Mouse (Mus musculus) lung, postnatal 0 days (tissue): Measurements from ENCODE around the gene Impdh1. TPM values are rescaled to one million over a fixed set of nuclear protein-coding genes. Genes with fewer than 3 reads are reported as not detected.

Experiments
- ATAC-seq: fragments of 200-750 bp; cut with Nextera tagmentation; 2 replicates; pipeline ENCODE4 v1.8.0; 2017; ENCODE audit warnings: moderate library complexity
- DNase-seq: peaks from one replicate; pipeline ENCODE4 v3.0.0-alpha.2; 2016; ENCODE audit warnings: low spot score
- H3K27ac ChIP-seq: fragments of 300-500 bp; sonication (generic); 2 replicates; pipeline ENCODE4 v1.5.1; 2014; ENCODE audit warnings: antibody characterized with exemption, mild to moderate bottlenecking, low read length, mixed read lengths
- H3K27me3 ChIP-seq: fragments of 300-500 bp; sonication (generic); replicated peaks from 2 replicates; pipeline ENCODE4 v1.6.1; 2014; ENCODE audit warnings: low read length, mixed read lengths; ENCODE audit not compliant: insufficient read depth
- H3K36me3 ChIP-seq: fragments of 300-500 bp; sonication (generic); 2 replicates; pipeline ENCODE4 v1.6.1; 2014; ENCODE audit warnings: low read length, mixed read lengths; ENCODE audit not compliant: insufficient read depth
- H3K4me1 ChIP-seq: fragments of 300-500 bp; sonication (generic); 2 replicates; pipeline ENCODE4 v1.6.1; 2014; ENCODE audit warnings: antibody characterized with exemption, low read depth, low read length, mixed read lengths; ENCODE audit not compliant: insufficient read depth
- H3K4me2 ChIP-seq: fragments of 300-500 bp; sonication (generic); replicated peaks from 2 replicates; pipeline ENCODE4 v1.6.1; 2014; ENCODE audit warnings: low read depth, mild to moderate bottlenecking, low read length, moderate library complexity, mixed read lengths
- H3K4me3 ChIP-seq: fragments of 300-500 bp; sonication (generic); 2 replicates; pipeline ENCODE4 v1.5.1; 2014; ENCODE audit warnings: low read depth, low read length
- H3K9ac ChIP-seq: fragments of 300-500 bp; sonication (generic); replicated peaks from 2 replicates; pipeline ENCODE4 v1.6.1; 2014; ENCODE audit warnings: low read depth, mild to moderate bottlenecking
- H3K9me3 ChIP-seq: fragments of 300-500 bp; sonication (generic); 2 replicates; pipeline ENCODE4 v1.6.1; 2016; ENCODE audit warnings: low read length, mixed read lengths
- CTCF ChIP-seq: IDR thresholded peaks from 2 replicates; pipeline ENCODE4 v1.5.1; 2016; ENCODE audit warnings: antibody characterized with exemption, mild to moderate bottlenecking
- EP300 ChIP-seq: IDR thresholded peaks from 2 replicates; pipeline ENCODE4 v1.6.1; 2016; ENCODE audit warnings: antibody characterized with exemption, mild to moderate bottlenecking, control low read depth
- WGBS: fragments of 180-500 bp; shearing (Covaris S2); extraction: QIAGEN DNeasy Blood & Tissue Kit; methylation state at CpG from one replicate; pipeline ENCODE4 v1.1.7; 2014; 5-methylcytosine and 5-hydroxymethylcytosine counted together
- polyA plus RNA-seq: library from polyadenylated mRNA; unstranded; fragments of >200 nt; fragmentation: Nextera tagmentation; extraction: Ambion mirVana; gene quantifications from 2 replicates; pipeline ENCODE4 v1.2.1, GENCODE M21; 2015

Gene Impdh1
- polyA plus RNA-seq, 1 experiment from 2014 or later: 93.8 TPM

DNA sequence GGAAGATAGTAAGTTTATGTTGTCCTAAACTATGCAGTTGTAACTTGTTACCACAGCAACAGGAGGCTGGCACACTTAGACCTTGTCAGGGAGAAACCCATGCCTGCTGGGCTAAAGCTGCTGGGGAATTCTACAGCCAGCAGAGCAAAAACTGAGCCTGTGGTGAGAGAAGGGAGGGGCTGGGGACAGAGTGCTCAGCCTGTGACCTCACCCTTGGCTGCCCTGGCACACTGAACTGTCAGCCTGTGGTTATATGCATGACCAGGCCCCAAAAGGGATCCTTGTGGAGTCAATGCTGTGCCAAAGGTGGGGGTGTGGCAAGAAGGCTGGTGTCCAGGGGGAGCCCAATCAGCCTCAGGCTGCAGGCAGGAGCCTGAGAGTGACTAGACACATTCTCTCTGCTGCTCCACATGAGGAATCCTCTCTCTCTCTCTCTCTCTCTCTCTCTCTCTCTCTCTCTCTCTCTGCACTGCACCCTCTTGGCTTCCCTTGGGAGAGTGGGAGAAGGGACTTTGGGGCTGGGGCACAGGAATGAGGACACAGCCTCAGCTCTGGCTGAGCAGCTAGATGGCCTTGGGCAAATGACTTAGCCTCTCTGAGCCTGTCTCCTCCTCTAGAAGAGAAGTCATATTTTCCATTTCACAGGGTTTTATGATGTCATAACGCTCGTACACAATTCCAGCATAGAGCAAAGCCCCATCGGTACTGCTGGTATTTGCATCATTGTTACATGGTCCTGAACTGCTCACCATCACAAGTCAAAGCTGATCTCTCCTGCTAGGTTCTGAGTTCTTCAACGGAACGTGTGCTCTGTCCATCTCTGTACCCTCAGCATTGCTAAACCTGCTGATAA, 20.1 kb downstream of the Impdh1 start:
- H3K9ac ChIP-seq: no peak overlapping the region
- DNase-seq (no peak), ATAC-seq (peak; percentile 11; the same call in 1 of the 2 replicates)
- TF ChIP-seq CTCF: no peak
- TF ChIP-seq EP300: no peak
- H3K36me3 ChIP-seq: no peaks in the 10 kb centered on the region
- no peak overlapping the region for H3K27ac ChIP-seq
- H3K4me3 ChIP-seq: no peak overlapping the region
- 0 out of 2 replicates have a peak, but pooled peaks cover 3% of the 10 kb centered on the region for H3K4me1 ChIP-seq
- 72% methylated on average over 5 of the region's 5 CpGs for WGBS
- no peak overlapping the region for H3K4me2 ChIP-seq
- H3K27me3 ChIP-seq: no peaks in the 10 kb centered on the region
- H3K9me3 ChIP-seq: no peaks in the 10 kb centered on the region

DNA sequence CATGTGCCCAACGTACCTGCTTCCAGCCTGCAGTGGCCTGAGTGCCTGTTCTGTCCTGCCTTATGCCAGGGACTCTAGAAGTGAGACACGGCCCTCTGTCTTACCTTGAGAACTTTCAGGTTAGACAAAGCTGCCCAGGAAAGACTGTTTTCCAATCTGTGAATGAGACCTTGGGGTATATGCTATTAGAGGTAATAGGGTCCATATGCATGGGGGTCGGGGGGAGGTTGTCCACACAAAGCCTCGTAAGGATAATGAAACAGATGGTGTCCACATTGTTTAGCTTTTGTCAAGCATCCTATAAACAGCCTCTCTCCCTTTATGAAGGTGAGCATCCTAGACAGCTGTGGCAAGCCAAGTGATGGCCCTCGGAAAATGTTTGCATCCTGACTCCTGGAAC, 21.0 kb downstream of the Impdh1 start:
- H3K9me3 ChIP-seq: no peaks in the 10 kb centered on the region
- H3K4me3 ChIP-seq: no peak overlapping the region
- H3K4me2 ChIP-seq: no peak overlapping the region
- 0 out of 2 replicates have a peak, but pooled peaks cover 3% of the 10 kb centered on the region for H3K4me1 ChIP-seq
- no peak overlapping the region for H3K9ac ChIP-seq
- no peak overlapping the region for H3K27ac ChIP-seq
- TF ChIP-seq CTCF: no peak
- TF ChIP-seq EP300: no peak
- no peaks in the 10 kb centered on the region for H3K27me3 ChIP-seq
- H3K36me3 ChIP-seq: no peaks in the 10 kb centered on the region
- DNase-seq: no peak
- no peak for ATAC-seq
- WGBS: 78% methylated on average over 5 of the region's 5 CpGs

DNA sequence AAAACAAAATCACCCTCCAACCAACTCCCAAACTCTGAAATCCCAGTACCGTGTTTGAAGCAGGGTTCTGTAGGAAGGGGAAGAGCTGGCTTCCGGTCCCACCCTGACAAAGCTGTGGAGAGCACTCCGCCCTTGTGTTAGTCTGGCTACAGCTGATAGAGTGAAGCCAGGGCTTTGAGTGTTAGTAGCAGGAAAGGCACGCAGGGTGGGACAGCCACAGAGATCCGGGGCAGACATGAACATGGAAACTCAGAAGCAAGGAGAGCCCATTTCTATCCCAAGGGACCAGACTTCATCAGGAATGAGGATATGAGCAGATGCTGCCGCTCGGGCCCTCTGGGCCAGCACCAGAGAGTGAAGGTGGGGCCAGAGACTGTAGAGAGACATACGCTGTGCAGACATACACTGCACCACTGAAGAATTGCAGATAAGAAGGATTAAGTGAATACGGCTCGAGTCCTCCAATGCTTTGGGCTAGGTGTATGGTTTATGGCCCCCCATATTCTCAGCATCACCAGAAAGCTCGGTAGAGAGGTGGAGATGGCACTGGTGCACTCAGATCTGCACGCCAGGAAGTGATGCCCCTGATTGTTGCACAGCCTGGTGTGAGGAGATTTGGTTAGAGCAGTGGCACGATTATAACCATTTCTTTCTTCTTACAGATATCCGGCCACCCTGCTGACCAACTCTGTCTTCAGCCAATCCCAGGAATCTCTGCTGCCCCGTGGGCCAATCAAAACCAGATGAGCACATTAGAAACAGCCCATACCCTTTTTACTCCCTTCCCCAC, 22.0 kb downstream of the Impdh1 start:
- no peak overlapping the region for H3K4me3 ChIP-seq
- no peaks in the 10 kb centered on the region for H3K27me3 ChIP-seq
- 57% methylated on average over 15 of the region's 15 CpGs for WGBS
- H3K4me2 ChIP-seq: no peak overlapping the region
- ATAC-seq: peak; percentile 81
- H3K4me1 ChIP-seq: 0 out of 2 replicates have a peak, but pooled peaks cover 3% of the 10 kb centered on the region
- TF ChIP-seq CTCF (no peak), EP300 (peak; percentile 84)
- no peaks in the 10 kb centered on the region for H3K36me3 ChIP-seq
- H3K9ac ChIP-seq: no peak overlapping the region
- DNase-seq: peak; percentile 50
- H3K27ac ChIP-seq: peak overlapping the region; percentile 64
- no peaks in the 10 kb centered on the region for H3K9me3 ChIP-seq

DNA sequence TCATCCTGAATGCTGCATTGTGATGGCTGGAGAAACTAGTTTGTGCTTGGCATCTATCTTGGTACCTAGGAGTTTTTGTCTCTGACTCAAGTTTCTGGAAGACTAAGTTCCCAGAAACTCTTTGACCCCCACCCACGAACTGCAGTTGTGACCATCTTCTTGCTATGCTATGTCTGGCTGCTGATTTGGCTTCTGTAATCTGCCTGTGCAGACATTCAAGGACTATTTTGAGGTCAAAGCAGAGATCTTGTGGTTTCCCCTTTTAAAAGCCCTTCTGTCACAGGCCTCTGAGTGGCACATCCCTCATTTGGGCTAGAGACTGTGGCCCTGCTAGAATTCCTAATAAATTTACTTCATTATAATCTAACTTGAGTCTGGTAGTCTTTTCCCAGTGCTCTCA, 28.2 kb downstream of the Impdh1 start:
- ATAC-seq: no peak
- no peak overlapping the region for H3K9ac ChIP-seq
- no peaks in the 10 kb centered on the region for H3K4me1 ChIP-seq
- no peak overlapping the region for H3K4me2 ChIP-seq
- no peaks in the 10 kb centered on the region for H3K27me3 ChIP-seq
- DNase-seq: no peak
- WGBS: 52% methylated on average over 1 of the region's 1 CpGs
- no peaks in the 10 kb centered on the region for H3K9me3 ChIP-seq
- H3K4me3 ChIP-seq: no peak overlapping the region
- H3K36me3 ChIP-seq: no peaks in the 10 kb centered on the region
- TF ChIP-seq CTCF: no peak
- TF ChIP-seq EP300: no peak
- H3K27ac ChIP-seq: no peak overlapping the region

DNA sequence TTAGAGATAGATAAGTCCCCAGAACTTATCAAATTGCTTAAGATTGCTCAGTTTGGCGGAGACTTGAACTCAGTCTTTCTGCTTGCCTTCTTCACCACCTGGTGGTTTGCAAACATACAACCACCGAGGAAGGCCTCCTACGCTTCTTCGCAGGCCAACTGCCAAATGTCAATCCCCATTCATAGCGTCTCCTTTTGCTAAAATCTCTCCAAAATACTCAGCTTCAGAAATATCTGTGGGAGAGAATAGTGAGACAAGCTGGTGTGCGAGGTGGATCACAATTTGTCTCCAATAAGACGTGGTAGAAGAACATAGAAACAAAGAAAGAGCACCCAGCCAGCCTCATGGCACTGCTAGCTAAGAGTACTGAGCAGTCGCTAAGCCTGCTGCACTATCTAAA, 36.3 kb downstream of the Impdh1 start:
- Histone ChIP-seq H3K4me2 (peak overlapping the region; percentile 95), H3K9ac (no peak overlapping the region), H3K27ac (no peak overlapping the region), H3K9me3 (no peaks in the 10 kb centered on the region), H3K27me3 (0 out of 2 replicates have a peak, but pooled peaks cover 8% of the 10 kb centered on the region), H3K36me3 (no peaks in the 10 kb centered on the region), H3K4me3 (peak overlapping the region; percentile 51; the same call in 1 of the 2 replicates), H3K4me1 (no peaks in the 10 kb centered on the region)
- no peak for ATAC-seq
- WGBS: 51% methylated on average over 8 of the region's 8 CpGs
- no peak for DNase-seq
- TF ChIP-seq EP300 (no peak), CTCF (no peak)
